Mouse (Mus musculus) liver, embryonic 11.5 days (tissue): Measurements from ENCODE around the gene Metap2. TPM values are rescaled to one million over a fixed set of nuclear protein-coding genes. Genes with fewer than 3 reads are reported as not detected.

Experiments
- polyA plus RNA-seq: library from polyadenylated mRNA; unstranded; fragments of >200 nt; fragmentation: Nextera tagmentation; extraction: Ambion mirVana; gene quantifications from 2 replicates; pipeline ENCODE4 v1.2.1, GENCODE M21; 2014

Gene Metap2
- polyA plus RNA-seq, 1 experiment from 2014 or later, result 397 TPM

Other genes with a start within 250 kb of the Metap2 start
- 4.0 and 4.3 TPM in 2 replicates for gene Usp44, start 65.5 kb downstream of the Metap2 start, polyA plus RNA-seq
- 18.9 and 19.7 TPM in 2 replicates for gene Vezt, start 138.7 kb upstream of the Metap2 start, polyA plus RNA-seq
- 5.5 and 6.4 TPM in 2 replicates for gene Fgd6, start 138.9 kb upstream of the Metap2 start, polyA plus RNA-seq